Mouse (Mus musculus) midbrain, embryonic 10.5 days (tissue): Measurements from ENCODE around the gene Cdkn2b. TPM values are rescaled to one million over a fixed set of nuclear protein-coding genes. Genes with fewer than 3 reads are reported as not detected.

Experiments used
- DNase-seq: peaks from one replicate; pipeline ENCODE4 v3.0.0-alpha.2; 2017; ENCODE audit warnings: low spot score
- H3K27ac ChIP-seq: fragments of 300-500 bp; sonication (generic); replicated peaks from 2 replicates; pipeline ENCODE4 v1.5.1; 2016; ENCODE audit warnings: mild to moderate bottlenecking
- H3K27me3 ChIP-seq: fragments of 300-500 bp; sonication (generic); 2 replicates; pipeline ENCODE4 v1.6.1; 2016; ENCODE audit warnings: low read depth, mild to moderate bottlenecking; ENCODE audit not compliant: poor library complexity, severe bottlenecking
- H3K36me3 ChIP-seq: fragments of 300-500 bp; sonication (generic); 2 replicates; pipeline ENCODE4 v1.6.1; 2016; ENCODE audit warnings: mild to moderate bottlenecking, moderate library complexity
- H3K4me1 ChIP-seq: fragments of 300-500 bp; sonication (generic); 2 replicates; pipeline ENCODE4 v1.6.1; 2016
- H3K4me3 ChIP-seq: fragments of 300-500 bp; sonication (generic); 2 replicates; pipeline ENCODE4 v1.5.1; 2016; ENCODE audit warnings: mild to moderate bottlenecking, moderate library complexity
- H3K9me3 ChIP-seq: fragments of 300-500 bp; sonication (generic); replicated peaks from 2 replicates; pipeline ENCODE4 v1.6.1; 2016; ENCODE audit warnings: mild to moderate bottlenecking
- WGBS: fragments of 180-500 bp; shearing (Covaris S2); methylation state at CpG from one replicate; pipeline ENCODE4 v1.1.7; 2016; 5-methylcytosine and 5-hydroxymethylcytosine counted together
- polyA plus RNA-seq: library from polyadenylated mRNA; unstranded; fragments of >200 nt; fragmentation: Nextera tagmentation; extraction: Ambion mirVana; gene quantifications from 2 replicates; pipeline ENCODE4 v1.2.1, GENCODE M21; 2016

Cdkn2b gene
- polyA plus RNA-seq: 0.09 and 0.19 TPM in 2 replicates

- Histone ChIP-seq H3K36me3 (no peaks in the 10 kb centered on the region), H3K27ac (no peak within 1 kb of the TSS), H3K4me3 (peak within 1 kb of the TSS; percentile 64), H3K4me1 (peaks cover 10% of the 10 kb centered on the region), H3K9me3 (no peaks in the 10 kb centered on the region), H3K27me3 (peaks cover 93% of the 10 kb centered on the region)
- DNase-seq: peak; percentile 90
- WGBS: under 1% methylated on average over 61 of the region's 61 CpGs
These were observed at the start of gene Cdkn2b for GRCm38 (mm10) chr4:89310491-89311254. TSS of gene Cdkn2b (minus strand) at chr4:89311039.

- no peaks in the 10 kb centered on the region for H3K36me3 ChIP-seq
- no peak overlapping the region for H3K27ac ChIP-seq
- H3K9me3 ChIP-seq: no peaks in the 10 kb centered on the region
- H3K4me1 ChIP-seq: no peaks in the 10 kb centered on the region
- no peak for DNase-seq
- WGBS: 78% methylated on average over 3 of the region's 3 CpGs
- H3K27me3 ChIP-seq: no peaks in the 10 kb centered on the region
- no peak overlapping the region for H3K4me3 ChIP-seq
These were observed 49.5 kb upstream of the Cdkn2b start for GRCm38 (mm10) chr4:89360349-89360748.

- 92% methylated on average over 6 of the region's 6 CpGs for WGBS
- no peak overlapping the region for H3K27ac ChIP-seq
- DNase-seq: no peak
- no peak overlapping the region for H3K4me3 ChIP-seq
- no peaks in the 10 kb centered on the region for H3K36me3 ChIP-seq
- no peaks in the 10 kb centered on the region for H3K27me3 ChIP-seq
- H3K9me3 ChIP-seq: no peaks in the 10 kb centered on the region
- H3K4me1 ChIP-seq: no peaks in the 10 kb centered on the region
These were observed 48.7 kb upstream of the Cdkn2b start for GRCm38 (mm10) chr4:89359506-89359905.

GRCm38 (mm10) chr4:89353935-89354334, 43.1 kb upstream of the Cdkn2b start:
- H3K4me1 ChIP-seq: no peaks in the 10 kb centered on the region
- H3K27me3 ChIP-seq: no peaks in the 10 kb centered on the region
- 55% methylated on average over 9 of the region's 9 CpGs for WGBS

GRCm38 (mm10) chr4:89353071-89353582, 42.3 kb upstream of the Cdkn2b start:
- H3K4me3 ChIP-seq: no peak overlapping the region
- no peak for DNase-seq
- WGBS: 91% methylated on average over 3 of the region's 3 CpGs

More at GRCm38 (mm10) chr4:89353935-89354334, 43.1 kb upstream of the Cdkn2b start:
- no peaks in the 10 kb centered on the region for H3K9me3 ChIP-seq
- DNase-seq: no peak
- H3K4me3 ChIP-seq: no peak overlapping the region
- H3K27ac ChIP-seq: no peak overlapping the region
- H3K36me3 ChIP-seq: no peaks in the 10 kb centered on the region

GRCm38 (mm10) chr4:89351474-89351873, 40.6 kb upstream of the Cdkn2b start:
- H3K27ac ChIP-seq: no peak overlapping the region
- no peak for DNase-seq

More at GRCm38 (mm10) chr4:89353071-89353582, 42.3 kb upstream of the Cdkn2b start:
- no peaks in the 10 kb centered on the region for H3K9me3 ChIP-seq
- H3K4me1 ChIP-seq: no peaks in the 10 kb centered on the region
- no peaks in the 10 kb centered on the region for H3K36me3 ChIP-seq
- no peak overlapping the region for H3K27ac ChIP-seq
- no peaks in the 10 kb centered on the region for H3K27me3 ChIP-seq

GRCm38 (mm10) chr4:89350938-89351451, 40.2 kb upstream of the Cdkn2b start:
- whole genome bisulfite sequencing: 83% methylated on average over 6 of the region's 6 CpGs
- no peaks in the 10 kb centered on the region for H3K4me1 ChIP-seq

More at GRCm38 (mm10) chr4:89351474-89351873, 40.6 kb upstream of the Cdkn2b start:
- no peaks in the 10 kb centered on the region for H3K4me1 ChIP-seq
- H3K4me3 ChIP-seq: no peak overlapping the region
- 47% methylated on average over 5 of the region's 5 CpGs for WGBS
- H3K36me3 ChIP-seq: no peaks in the 10 kb centered on the region
- H3K27me3 ChIP-seq: no peaks in the 10 kb centered on the region
- H3K9me3 ChIP-seq: no peaks in the 10 kb centered on the region

GRCm38 (mm10) chr4:89350391-89350790, 39.6 kb upstream of the Cdkn2b start:
- no peak overlapping the region for H3K4me3 ChIP-seq
- DNase-seq: no peak
- H3K36me3 ChIP-seq: no peaks in the 10 kb centered on the region
- H3K27ac ChIP-seq: no peak overlapping the region
- no peaks in the 10 kb centered on the region for H3K27me3 ChIP-seq
- WGBS: 66% methylated on average over 9 of the region's 9 CpGs
- H3K4me1 ChIP-seq: no peaks in the 10 kb centered on the region
- no peaks in the 10 kb centered on the region for H3K9me3 ChIP-seq

More at GRCm38 (mm10) chr4:89350938-89351451, 40.2 kb upstream of the Cdkn2b start:
- no peaks in the 10 kb centered on the region for H3K36me3 ChIP-seq
- no peak overlapping the region for H3K27ac ChIP-seq
- no peaks in the 10 kb centered on the region for H3K27me3 ChIP-seq
- no peak for DNase-seq
- no peaks in the 10 kb centered on the region for H3K9me3 ChIP-seq
- no peak overlapping the region for H3K4me3 ChIP-seq

GRCm38 (mm10) chr4:89348842-89349241, 38.0 kb upstream of the Cdkn2b start:
- 71% methylated on average over 5 of the region's 5 CpGs for WGBS

GRCm38 (mm10) chr4:89313461-89313860, 2.6 kb upstream of the Cdkn2b start:
- H3K36me3 ChIP-seq: no peaks in the 10 kb centered on the region
- H3K4me1 ChIP-seq: peaks cover 10% of the 10 kb centered on the region
- no peak overlapping the region for H3K4me3 ChIP-seq
- no peaks in the 10 kb centered on the region for H3K9me3 ChIP-seq
- WGBS: 12% methylated on average over 13 of the region's 13 CpGs
- H3K27me3 ChIP-seq: peaks cover 65% of the 10 kb centered on the region
- DNase-seq: peak; percentile 56
- no peak overlapping the region for H3K27ac ChIP-seq

More at GRCm38 (mm10) chr4:89348842-89349241, 38.0 kb upstream of the Cdkn2b start:
- DNase-seq: no peak
- H3K4me1 ChIP-seq: no peaks in the 10 kb centered on the region
- no peak overlapping the region for H3K27ac ChIP-seq
- no peaks in the 10 kb centered on the region for H3K9me3 ChIP-seq
- no peak overlapping the region for H3K4me3 ChIP-seq
- no peaks in the 10 kb centered on the region for H3K36me3 ChIP-seq
- no peaks in the 10 kb centered on the region for H3K27me3 ChIP-seq

GRCm38 (mm10) chr4:89309996-89310395, 843 bp downstream of the Cdkn2b start:
- DNase-seq: no peak
- Histone ChIP-seq H3K27ac (no peak overlapping the region), H3K27me3 (peaks cover 100% of the 10 kb centered on the region), H3K4me3 (peak overlapping the region; percentile 64; the same call in 1 of the 2 replicates), H3K9me3 (no peaks in the 10 kb centered on the region), H3K36me3 (no peaks in the 10 kb centered on the region), H3K4me1 (peaks cover 10% of the 10 kb centered on the region)
- WGBS: 1% methylated on average over 11 of the region's 11 CpGs

- 6% methylated on average over 3 of the region's 3 CpGs for WGBS
- DNase-seq: no peak
These were observed 2.8 kb downstream of the Cdkn2b start for GRCm38 (mm10) chr4:89308001-89308400.

More at GRCm38 (mm10) chr4:89308001-89308400, 2.8 kb downstream of the Cdkn2b start:
- Histone ChIP-seq H3K4me3 (no peak overlapping the region), H3K9me3 (no peaks in the 10 kb centered on the region), H3K4me1 (peaks cover 14% of the 10 kb centered on the region), H3K27me3 (peaks cover 100% of the 10 kb centered on the region), H3K27ac (no peak overlapping the region), H3K36me3 (no peaks in the 10 kb centered on the region)
